Mouse (Mus musculus) lung, embryonic 15.5 days (tissue): ENCODE measurements around the gene Mettl23. TPM values are rescaled to one million over a fixed set of nuclear protein-coding genes. Genes with fewer than 3 reads are reported as not detected.

Experiments used
- ATAC-seq: fragments of 200-750 bp; cut with Nextera tagmentation; 2 replicates; pipeline ENCODE4 v1.8.0; 2017; ENCODE audit warnings: moderate number of reproducible peaks, borderline replicate concordance; ENCODE audit not compliant: low FRiP score, low TSS enrichment; ENCODE audit errors: extremely low read depth
- H3K27ac ChIP-seq: fragments of 300-500 bp; sonication (generic); 2 replicates; pipeline ENCODE4 v1.5.1; 2015; ENCODE audit warnings: moderate library complexity, mild to moderate bottlenecking, inconsistent platforms
- H3K27me3 ChIP-seq: fragments of 300-500 bp; sonication (generic); 2 replicates; pipeline ENCODE4 v1.6.1; 2015; ENCODE audit warnings: inconsistent platforms
- H3K36me3 ChIP-seq: fragments of 300-500 bp; sonication (generic); 2 replicates; pipeline ENCODE4 v1.6.1; 2015; ENCODE audit warnings: inconsistent platforms
- H3K4me1 ChIP-seq: fragments of 300-500 bp; sonication (generic); 2 replicates; pipeline ENCODE4 v1.6.1; 2015; ENCODE audit warnings: inconsistent platforms
- H3K4me2 ChIP-seq: fragments of 300-500 bp; sonication (generic); 2 replicates; pipeline ENCODE4 v1.6.1; 2015; ENCODE audit warnings: inconsistent platforms, mild to moderate bottlenecking, moderate library complexity
- H3K4me3 ChIP-seq: fragments of 300-500 bp; sonication (generic); 2 replicates; pipeline ENCODE4 v1.5.1; 2015; ENCODE audit warnings: mild to moderate bottlenecking, inconsistent platforms
- H3K9ac ChIP-seq: fragments of 300-500 bp; sonication (generic); 2 replicates; pipeline ENCODE4 v1.6.1; 2015; ENCODE audit warnings: inconsistent platforms
- H3K9me3 ChIP-seq: fragments of 300-500 bp; sonication (generic); 2 replicates; pipeline ENCODE4 v1.6.1; 2016; ENCODE audit warnings: inconsistent platforms
- WGBS: fragments of 180-500 bp; shearing (Covaris S2); methylation state at CpG from one replicate; pipeline ENCODE4 v1.1.7; 2015; 5-methylcytosine and 5-hydroxymethylcytosine counted together
- polyA plus RNA-seq: library from polyadenylated mRNA; unstranded; fragments of >200 nt; fragmentation: Nextera tagmentation; extraction: Ambion mirVana; gene quantifications from 2 replicates; pipeline ENCODE4 v1.2.1, GENCODE M21; 2015

Mettl23 gene
- polyA plus RNA-seq: 61.3 and 61.9 TPM in 2 replicates

DNA sequence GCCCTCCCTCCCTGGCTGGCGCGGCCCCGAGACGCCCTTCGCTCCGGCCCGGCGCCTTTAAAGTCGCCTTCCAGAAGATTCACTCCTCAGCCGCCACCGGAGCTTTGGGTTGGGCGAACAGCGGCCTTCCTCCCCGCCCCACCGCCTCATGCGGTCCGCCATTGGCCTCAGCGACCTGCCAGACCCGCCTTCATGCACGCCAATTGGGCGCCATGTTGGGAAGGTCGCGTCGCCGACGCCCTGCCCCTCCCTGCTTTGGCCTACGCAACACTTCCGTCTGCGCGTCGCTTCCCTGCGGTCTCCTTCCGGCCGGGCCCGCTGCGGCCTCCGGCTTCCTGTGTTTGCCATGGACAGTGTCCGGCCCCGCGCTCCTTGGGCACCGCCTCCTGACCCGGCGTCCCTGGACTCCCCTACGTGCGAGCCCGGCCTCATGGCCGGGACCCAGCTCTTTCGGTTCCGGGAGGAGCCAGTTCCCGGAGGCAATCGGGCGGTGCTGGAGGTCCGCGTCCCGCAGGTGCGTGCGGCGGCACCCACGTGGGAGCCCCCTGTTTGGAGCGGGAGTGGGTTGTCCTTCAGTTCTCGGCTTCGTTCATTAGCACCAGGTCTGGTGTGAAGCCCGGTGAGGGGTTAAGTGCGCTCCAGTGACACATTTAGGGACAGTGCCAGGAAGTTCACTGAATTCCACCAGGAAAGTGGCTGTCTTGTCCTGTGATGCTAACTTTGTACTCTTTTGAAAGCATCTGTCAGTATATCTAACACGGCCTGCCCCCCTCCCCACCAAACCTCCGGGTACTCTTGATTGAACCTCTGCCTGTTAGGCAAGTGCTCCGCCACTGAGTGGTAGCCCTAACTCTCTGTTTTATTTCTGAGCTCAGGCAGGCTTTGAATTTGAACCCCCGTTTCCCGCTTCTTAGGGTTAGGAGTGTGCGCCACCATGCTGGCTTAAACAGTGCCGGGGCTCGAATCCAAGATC lies at the start of gene Mettl23, which contains the start of gene Jmjd6:
TSS of gene Mettl23 (plus strand) at position 18 of the 973 bp plus-strand sequence.
TSS of gene Jmjd6 (minus strand) at position 189 of the 973 bp plus-strand sequence.
- under 1% methylated on average over 72 of the region's 72 CpGs for WGBS
- peak within 1 kb of the TSS; percentile 76 for H3K4me2 ChIP-seq
- peak within 1 kb of the TSS; percentile 77 for H3K4me3 ChIP-seq
- no peaks in the 10 kb centered on the region for H3K9me3 ChIP-seq
- peak; percentile 96 for ATAC-seq
- H3K27me3 ChIP-seq: no peaks in the 10 kb centered on the region
- H3K9ac ChIP-seq: peak within 1 kb of the TSS; percentile 79
- peaks cover 36% of the 10 kb centered on the region for H3K36me3 ChIP-seq
- H3K4me1 ChIP-seq: peaks cover 30% of the 10 kb centered on the region
- H3K27ac ChIP-seq: peak within 1 kb of the TSS; percentile 97

- H3K27me3 ChIP-seq: no peaks in the 10 kb centered on the region
- no peak for ATAC-seq
- no peak overlapping the region for H3K9ac ChIP-seq
- 0 out of 2 replicates have a peak, but pooled peaks cover 3% of the 10 kb centered on the region for H3K4me1 ChIP-seq
- no peaks in the 10 kb centered on the region for H3K36me3 ChIP-seq
- no peaks in the 10 kb centered on the region for H3K9me3 ChIP-seq
- 85% methylated on average over 5 of the region's 5 CpGs for WGBS
- no peak overlapping the region for H3K4me2 ChIP-seq
- no peak overlapping the region for H3K27ac ChIP-seq
- no peak overlapping the region for H3K4me3 ChIP-seq
These were observed 43.7 kb upstream of the Mettl23 start for GRCm38 (mm10) chr11:116799364-116799763.

DNA sequence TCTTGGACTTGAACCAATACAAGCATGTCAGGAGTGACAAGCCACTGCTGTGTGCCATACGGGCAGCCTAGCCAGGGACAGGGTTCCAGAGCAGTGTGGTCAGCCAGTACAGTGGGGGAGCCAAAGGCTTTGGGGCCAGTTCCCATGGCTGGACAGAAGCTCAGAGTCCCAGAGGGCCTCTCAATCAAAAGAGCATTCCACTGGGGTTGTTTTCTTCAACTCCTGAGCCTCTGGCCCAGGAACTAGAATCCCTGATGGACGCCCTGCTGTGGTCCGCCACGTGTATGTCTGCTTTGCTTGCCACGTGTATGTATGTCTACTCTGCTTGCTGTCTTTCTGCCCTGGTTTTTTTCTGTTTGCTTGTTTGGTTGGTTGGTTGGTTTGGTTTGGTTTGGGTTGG lies 42.0 kb upstream of the Mettl23 start:
- 61% methylated on average over 5 of the region's 5 CpGs for WGBS
- H3K36me3 ChIP-seq: no peaks in the 10 kb centered on the region
- H3K9me3 ChIP-seq: no peaks in the 10 kb centered on the region
- H3K4me3 ChIP-seq: no peak overlapping the region
- H3K27ac ChIP-seq: no peak overlapping the region
- H3K4me1 ChIP-seq: 0 out of 2 replicates have a peak, but pooled peaks cover 3% of the 10 kb centered on the region
- ATAC-seq: no peak
- H3K27me3 ChIP-seq: no peaks in the 10 kb centered on the region
- no peak overlapping the region for H3K4me2 ChIP-seq
- no peak overlapping the region for H3K9ac ChIP-seq

DNA sequence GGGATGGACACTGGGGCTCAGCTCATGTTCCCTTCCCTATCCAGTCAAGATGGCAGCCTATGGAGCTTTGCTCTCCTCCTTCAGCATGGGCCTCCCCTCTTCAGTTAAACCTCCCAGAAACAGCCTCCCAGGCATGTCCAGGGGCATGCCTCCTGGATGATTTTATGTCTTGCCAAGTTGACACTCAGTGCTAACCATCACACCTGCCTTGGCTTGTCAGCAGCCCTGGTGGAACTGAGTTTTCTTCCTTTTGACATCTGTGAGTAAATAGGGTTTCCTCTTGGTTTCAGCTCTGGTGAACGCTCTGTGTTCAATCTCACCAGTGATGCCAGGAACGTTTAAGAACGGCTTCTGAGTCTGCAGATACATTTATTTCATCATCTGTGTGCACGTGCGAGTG lies 40.4 kb upstream of the Mettl23 start:
- H3K27me3 ChIP-seq: no peaks in the 10 kb centered on the region
- H3K27ac ChIP-seq: no peak overlapping the region
- WGBS: 79% methylated on average over 5 of the region's 5 CpGs
- ATAC-seq: no peak
- no peaks in the 10 kb centered on the region for H3K9me3 ChIP-seq
- no peak overlapping the region for H3K4me2 ChIP-seq
- H3K9ac ChIP-seq: no peak overlapping the region
- H3K4me3 ChIP-seq: no peak overlapping the region
- no peaks in the 10 kb centered on the region for H3K36me3 ChIP-seq
- peaks cover 6% of the 10 kb centered on the region; the same call in 1 of the 2 replicates for H3K4me1 ChIP-seq

GRCm38 (mm10) chr11:116806136-116807071 lies 36.7 kb upstream of the Mettl23 start:
- Histone ChIP-seq H3K9me3 (no peaks in the 10 kb centered on the region), H3K27ac (no peak overlapping the region), H3K4me3 (no peak overlapping the region), H3K4me1 (peaks cover 13% of the 10 kb centered on the region), H3K36me3 (no peaks in the 10 kb centered on the region), H3K4me2 (no peak overlapping the region), H3K27me3 (no peaks in the 10 kb centered on the region; the same call in 1 of the 2 replicates), H3K9ac (no peak overlapping the region)
- ATAC-seq: no peak
- WGBS: 57% methylated on average over 15 of the region's 15 CpGs

GRCm38 (mm10) chr11:116807116-116807515 lies 36.0 kb upstream of the Mettl23 start:
- H3K27ac ChIP-seq: no peak overlapping the region
- 43% methylated on average over 7 of the region's 7 CpGs for WGBS
- H3K27me3 ChIP-seq: no peaks in the 10 kb centered on the region; the same call in 1 of the 2 replicates
- H3K9me3 ChIP-seq: no peaks in the 10 kb centered on the region
- H3K9ac ChIP-seq: no peak overlapping the region
- ATAC-seq: no peak
- H3K4me3 ChIP-seq: no peak overlapping the region
- no peak overlapping the region for H3K4me2 ChIP-seq
- H3K36me3 ChIP-seq: no peaks in the 10 kb centered on the region
- H3K4me1 ChIP-seq: peaks cover 19% of the 10 kb centered on the region

- Histone ChIP-seq H3K36me3 (no peaks in the 10 kb centered on the region), H3K27ac (peak overlapping the region; percentile 67), H3K4me2 (no peak overlapping the region), H3K4me1 (peaks cover 23% of the 10 kb centered on the region), H3K9ac (no peak overlapping the region), H3K9me3 (no peaks in the 10 kb centered on the region), H3K4me3 (no peak overlapping the region), H3K27me3 (no peaks in the 10 kb centered on the region; the same call in 1 of the 2 replicates)
- no peak for ATAC-seq
- 55% methylated on average over 3 of the region's 3 CpGs for WGBS
These were observed 35.6 kb upstream of the Mettl23 start for GRCm38 (mm10) chr11:116807526-116807925.

DNA sequence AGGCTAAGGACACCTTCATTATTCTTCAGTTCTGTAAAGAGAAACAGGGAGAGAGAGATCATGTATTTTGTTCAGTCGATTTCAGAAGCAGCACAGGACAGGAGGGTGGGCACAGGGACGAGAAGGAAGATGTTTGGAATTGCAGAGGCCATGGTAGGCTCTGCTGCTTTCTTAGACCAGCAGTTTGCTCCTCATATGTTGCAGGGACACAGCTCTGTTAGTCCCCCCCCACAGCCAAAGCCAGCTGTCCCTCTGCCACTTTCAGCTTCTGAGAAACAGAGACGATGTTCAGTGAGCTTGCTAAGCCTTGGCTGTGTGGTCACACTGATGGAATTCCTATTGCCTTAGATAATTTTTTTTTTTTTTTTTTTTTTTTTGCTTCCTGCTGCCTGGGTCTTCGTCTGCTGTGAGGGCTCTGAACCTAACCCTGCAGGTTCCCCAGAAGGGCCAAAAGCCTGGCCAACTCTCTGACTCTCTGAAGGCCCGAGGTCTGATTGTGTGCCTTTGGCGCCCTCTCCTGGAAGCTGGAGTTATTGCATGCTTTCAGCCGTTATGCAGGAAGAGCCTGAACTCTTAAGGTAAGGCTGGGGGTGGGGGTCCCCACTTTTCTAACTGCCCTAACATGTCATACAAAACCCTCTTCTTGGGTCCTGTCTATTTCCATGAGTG lies 35.0 kb upstream of the Mettl23 start:
- Histone ChIP-seq H3K4me2 (no peak overlapping the region), H3K27me3 (no peaks in the 10 kb centered on the region; the same call in 1 of the 2 replicates), H3K27ac (peak overlapping the region; percentile 67), H3K4me3 (no peak overlapping the region), H3K9ac (no peak overlapping the region), H3K36me3 (no peaks in the 10 kb centered on the region), H3K4me1 (peaks cover 28% of the 10 kb centered on the region), H3K9me3 (no peaks in the 10 kb centered on the region)
- WGBS: 12% methylated on average over 7 of the region's 7 CpGs
- peak; percentile 37; the same call in 1 of the 2 replicates for ATAC-seq

DNA sequence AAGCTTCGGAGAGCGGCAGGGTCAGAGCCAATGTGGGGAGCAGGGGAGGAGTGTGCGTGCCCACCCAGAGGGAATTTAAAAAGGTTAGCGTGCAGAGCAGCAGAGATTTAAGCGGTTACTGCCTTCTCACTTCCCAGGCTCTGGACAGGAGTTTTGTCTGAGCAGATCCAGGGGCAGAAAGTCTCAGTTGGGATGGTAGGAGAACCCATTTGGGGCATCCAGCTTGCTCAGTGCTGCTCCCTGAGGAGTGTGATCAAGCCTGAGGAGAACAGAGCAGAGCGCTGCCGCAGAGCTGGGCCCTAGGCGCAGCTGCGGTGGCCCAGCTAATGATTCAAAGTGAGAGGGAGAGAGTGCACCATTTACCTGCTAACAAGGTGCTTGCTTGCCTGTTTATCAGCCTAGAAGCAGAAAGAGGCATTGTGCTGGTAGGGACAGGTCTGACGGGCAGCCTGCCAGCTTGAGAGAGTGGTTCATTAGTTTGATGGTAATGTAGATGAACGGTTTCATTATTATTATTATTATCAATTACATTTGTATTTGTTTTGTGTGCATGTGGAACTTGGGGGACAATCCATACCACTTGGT lies 34.2 kb upstream of the Mettl23 start:
- Histone ChIP-seq H3K9ac (no peak overlapping the region), H3K27me3 (no peaks in the 10 kb centered on the region; the same call in 1 of the 2 replicates), H3K36me3 (no peaks in the 10 kb centered on the region), H3K4me1 (peaks cover 37% of the 10 kb centered on the region), H3K27ac (no peak overlapping the region), H3K9me3 (no peaks in the 10 kb centered on the region), H3K4me2 (no peak overlapping the region), H3K4me3 (no peak overlapping the region)
- WGBS: 85% methylated on average over 11 of the region's 11 CpGs
- ATAC-seq: no peak

- no peaks in the 10 kb centered on the region for H3K9me3 ChIP-seq
- no peaks in the 10 kb centered on the region; the same call in 1 of the 2 replicates for H3K27me3 ChIP-seq
- H3K4me2 ChIP-seq: no peak overlapping the region
- H3K36me3 ChIP-seq: no peaks in the 10 kb centered on the region
- no peak overlapping the region for H3K4me3 ChIP-seq
- H3K9ac ChIP-seq: no peak overlapping the region
- H3K4me1 ChIP-seq: peaks cover 43% of the 10 kb centered on the region
- no peak overlapping the region for H3K27ac ChIP-seq
- WGBS: 82% methylated on average over 8 of the region's 8 CpGs
- no peak for ATAC-seq
These were observed 33.6 kb upstream of the Mettl23 start for GRCm38 (mm10) chr11:116809520-116809919.

GRCm38 (mm10) chr11:116810528-116810927 lies 32.5 kb upstream of the Mettl23 start:
- no peak for ATAC-seq
- H3K4me1 ChIP-seq: peaks cover 53% of the 10 kb centered on the region
- WGBS: 69% methylated on average over 11 of the region's 11 CpGs
- H3K9me3 ChIP-seq: no peaks in the 10 kb centered on the region
- H3K27ac ChIP-seq: no peak overlapping the region
- no peaks in the 10 kb centered on the region; the same call in 1 of the 2 replicates for H3K27me3 ChIP-seq
- H3K36me3 ChIP-seq: no peaks in the 10 kb centered on the region
- H3K4me2 ChIP-seq: no peak overlapping the region
- H3K4me3 ChIP-seq: no peak overlapping the region
- no peak overlapping the region for H3K9ac ChIP-seq
